Mouse (Mus musculus) kidney, adult 2 months (tissue): Measurements from ENCODE around the gene Gm11733.

Experiments used
- CTCF ChIP-seq: fragments of 200-500 bp; conservative IDR thresholded peaks from 2 replicates; pipeline ENCODE4 v1.5.1; 2011; ENCODE audit warnings: low read depth, mild to moderate bottlenecking, control low read depth, low read length, moderate library complexity, mixed read lengths; ENCODE audit not compliant: insufficient read depth, insufficient read length
- POLR2A ChIP-seq: fragments of 200-500 bp; IDR thresholded peaks from one replicate; pipeline ENCODE4 v1.6.1; 2011; ENCODE audit warnings: low read depth, low read length, control low read depth

GRCm38 (mm10) chr11:117475204-117475603 lies 9.0 kb upstream of the Gm11733 start:
- TF ChIP-seq CTCF (no peak), POLR2A (no peak)
